Mouse (Mus musculus) forebrain, embryonic 15.5 days (tissue): ENCODE results near the gene Kcnk18. TPM values are rescaled to one million over a fixed set of nuclear protein-coding genes. Genes with fewer than 3 reads are reported as not detected.

Experiments used
- ATAC-seq: fragments of 200-750 bp; cut with Nextera tagmentation; replicated peaks from 2 replicates; pipeline ENCODE4 v1.8.0; 2017; ENCODE audit warnings: mild to moderate bottlenecking, moderate TSS enrichment, moderate library complexity
- H3K27ac ChIP-seq: fragments of 300-500 bp; sonication (generic); replicated peaks from 2 replicates; pipeline ENCODE4 v1.5.1; 2015; ENCODE audit warnings: mild to moderate bottlenecking, inconsistent platforms
- H3K27me3 ChIP-seq: fragments of 300-500 bp; sonication (generic); 2 replicates; pipeline ENCODE4 v1.6.1; 2015; ENCODE audit warnings: inconsistent platforms
- H3K36me3 ChIP-seq: fragments of 300-500 bp; sonication (generic); 2 replicates; pipeline ENCODE4 v1.6.1; 2015; ENCODE audit warnings: mild to moderate bottlenecking, inconsistent platforms
- H3K4me1 ChIP-seq: fragments of 300-500 bp; sonication (generic); 2 replicates; pipeline ENCODE4 v1.6.1; 2015; ENCODE audit warnings: inconsistent platforms
- H3K4me2 ChIP-seq: fragments of 300-500 bp; sonication (generic); replicated peaks from 2 replicates; pipeline ENCODE4 v1.6.1; 2015; ENCODE audit warnings: mild to moderate bottlenecking, inconsistent platforms
- H3K4me3 ChIP-seq: fragments of 300-500 bp; sonication (generic); 2 replicates; pipeline ENCODE4 v1.5.1; 2015; ENCODE audit warnings: mild to moderate bottlenecking, inconsistent platforms
- H3K9ac ChIP-seq: fragments of 300-500 bp; sonication (generic); replicated peaks from 2 replicates; pipeline ENCODE4 v1.6.1; 2015; ENCODE audit warnings: mild to moderate bottlenecking, inconsistent platforms
- H3K9me3 ChIP-seq: fragments of 300-500 bp; sonication (generic); 2 replicates; pipeline ENCODE4 v1.6.1; 2016; ENCODE audit warnings: inconsistent platforms
- WGBS: fragments of 180-500 bp; shearing (Covaris S2); methylation state at CpG from one replicate; pipeline ENCODE4 v1.1.7; 2015; ENCODE audit warnings: mixed read lengths; 5-methylcytosine and 5-hydroxymethylcytosine counted together
- polyA plus RNA-seq: library from polyadenylated mRNA; unstranded; fragments of >200 nt; fragmentation: Nextera tagmentation; extraction: Ambion mirVana; gene quantifications from 2 replicates; pipeline ENCODE4 v1.2.1, GENCODE M21; 2015

The Kcnk18 gene
- polyA plus RNA-seq, 1 experiment from 2014 or later: not detected

DNA sequence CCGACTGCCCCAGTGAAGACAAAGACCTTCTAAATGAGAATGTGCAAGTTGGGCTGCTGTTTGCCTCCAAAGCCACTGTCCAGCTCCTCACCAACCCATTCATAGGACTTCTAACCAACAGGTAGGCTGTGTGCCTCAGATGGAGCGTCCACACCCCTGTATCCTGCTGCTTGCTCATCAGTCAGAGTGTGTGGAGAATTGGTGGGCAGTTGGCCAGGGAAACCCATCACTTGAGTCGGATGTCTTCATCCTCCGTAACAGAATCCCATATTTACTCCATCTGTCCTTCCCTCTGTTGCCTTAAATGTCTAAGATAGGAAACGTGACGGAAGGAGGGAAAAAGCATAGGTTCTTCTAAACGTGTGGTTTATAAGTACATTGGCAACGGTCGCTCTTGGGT, 44.2 kb downstream of the Kcnk18 start:
- no peak overlapping the region for H3K9ac ChIP-seq
- H3K27ac ChIP-seq: no peak overlapping the region
- H3K4me3 ChIP-seq: no peak overlapping the region
- WGBS: 81% methylated on average over 9 of the region's 9 CpGs
- no peaks in the 10 kb centered on the region for H3K9me3 ChIP-seq
- H3K4me1 ChIP-seq: peaks cover 53% of the 10 kb centered on the region
- no peaks in the 10 kb centered on the region for H3K27me3 ChIP-seq
- H3K4me2 ChIP-seq: no peak overlapping the region
- no peaks in the 10 kb centered on the region for H3K36me3 ChIP-seq
- no peak for ATAC-seq

DNA sequence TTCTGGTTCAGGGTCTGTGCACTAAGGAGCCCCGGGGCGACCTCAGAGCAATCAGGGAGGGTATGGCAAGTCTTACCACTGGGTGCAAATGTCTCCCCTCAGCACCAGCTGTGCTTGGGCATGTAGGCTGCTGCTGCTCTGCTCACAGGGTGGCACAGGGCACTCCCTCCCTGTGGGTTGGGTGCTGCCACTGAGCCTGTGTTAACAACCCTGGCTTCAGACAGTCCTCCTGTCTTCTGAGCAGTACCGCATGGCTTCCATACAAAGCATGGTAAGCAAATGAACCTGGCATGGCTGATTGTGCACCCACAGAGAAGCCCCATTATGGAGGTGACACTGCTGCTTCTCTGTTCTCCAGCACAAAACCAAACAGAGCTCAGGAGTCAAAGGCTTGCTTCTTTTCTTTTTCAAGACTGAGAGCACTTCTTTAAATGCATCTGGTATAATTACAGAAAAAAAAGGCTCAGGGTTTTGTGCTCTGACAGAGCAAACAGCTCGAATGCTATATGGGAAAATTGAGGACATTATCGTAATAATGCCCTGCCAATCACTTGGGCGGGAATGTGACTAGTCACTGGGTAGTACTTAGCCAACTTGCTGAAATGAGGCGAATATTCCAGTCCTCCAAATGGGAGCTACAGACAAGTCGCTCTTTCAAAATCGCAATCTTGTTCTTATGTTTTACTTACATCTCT, 46.0 kb downstream of the Kcnk18 start:
- 32% methylated on average over 9 of the region's 9 CpGs for WGBS
- peak overlapping the region; percentile 86 for H3K27ac ChIP-seq
- H3K4me2 ChIP-seq: peak overlapping the region; percentile 12; the same call in 1 of the 2 replicates
- no peaks in the 10 kb centered on the region for H3K27me3 ChIP-seq
- peaks cover 53% of the 10 kb centered on the region for H3K4me1 ChIP-seq
- no peaks in the 10 kb centered on the region for H3K9me3 ChIP-seq
- no peaks in the 10 kb centered on the region for H3K36me3 ChIP-seq
- H3K9ac ChIP-seq: peak overlapping the region; percentile 11; the same call in 1 of the 2 replicates
- peak; percentile 77 for ATAC-seq
- no peak overlapping the region for H3K4me3 ChIP-seq

DNA sequence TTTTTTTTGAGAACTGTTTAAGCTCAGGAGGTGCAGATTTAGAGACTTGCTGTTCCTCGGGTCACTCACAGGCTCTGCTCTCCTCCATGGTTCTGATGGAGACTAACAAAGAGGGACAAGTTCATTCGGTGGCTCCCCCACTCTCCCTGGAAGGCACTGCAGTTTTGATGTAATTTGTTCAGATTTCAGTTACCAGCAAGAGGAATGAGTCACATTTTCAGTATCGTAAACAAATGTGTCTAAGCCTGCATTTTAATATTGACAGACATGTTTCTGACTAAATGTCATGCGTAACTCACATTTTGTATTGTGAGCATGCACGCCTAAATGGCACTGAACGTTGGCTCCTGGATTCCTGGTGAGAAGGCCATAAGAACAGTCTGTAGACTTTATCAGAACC, 46.9 kb downstream of the Kcnk18 start:
- WGBS: 34% methylated on average over 6 of the region's 6 CpGs
- ATAC-seq: no peak
- Histone ChIP-seq H3K36me3 (no peaks in the 10 kb centered on the region), H3K27me3 (no peaks in the 10 kb centered on the region), H3K4me3 (no peak overlapping the region), H3K9ac (no peak overlapping the region), H3K9me3 (no peaks in the 10 kb centered on the region), H3K4me2 (no peak overlapping the region), H3K27ac (peak overlapping the region; percentile 86), H3K4me1 (peaks cover 48% of the 10 kb centered on the region)

DNA sequence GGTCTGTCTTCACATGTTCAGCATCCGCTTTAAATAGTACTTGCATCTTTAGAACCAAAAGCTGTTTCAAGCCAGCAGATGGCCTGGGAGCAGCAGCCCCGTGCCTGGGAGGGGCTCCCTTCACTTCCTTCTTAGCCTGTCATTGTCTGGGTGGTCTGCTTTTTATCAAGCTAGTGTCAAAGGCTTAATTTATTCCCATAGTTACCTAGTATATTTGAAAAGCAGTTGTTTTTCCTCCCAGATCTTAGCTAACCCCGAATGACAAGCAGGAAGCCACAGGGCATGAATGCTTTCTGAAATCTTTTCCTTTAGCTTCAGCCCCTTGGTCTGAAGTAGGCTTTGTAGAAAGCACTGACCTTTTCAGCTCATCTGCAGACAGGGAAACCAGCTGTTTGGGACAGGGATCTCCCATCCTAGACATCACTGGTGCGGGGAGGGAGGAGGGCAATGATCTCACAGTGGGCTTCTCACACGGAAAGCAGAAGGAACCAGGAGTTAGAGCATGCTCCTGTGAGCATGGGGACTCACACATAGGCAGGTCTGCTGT, 48.5 kb downstream of the Kcnk18 start:
- WGBS: 11% methylated on average over 5 of the region's 5 CpGs
- peak overlapping the region; percentile 86 for H3K27ac ChIP-seq
- H3K36me3 ChIP-seq: no peaks in the 10 kb centered on the region
- no peak overlapping the region for H3K4me2 ChIP-seq
- peaks cover 44% of the 10 kb centered on the region for H3K4me1 ChIP-seq
- no peak overlapping the region for H3K4me3 ChIP-seq
- no peak; the same call in 1 of the 2 replicates for ATAC-seq
- H3K27me3 ChIP-seq: no peaks in the 10 kb centered on the region
- H3K9ac ChIP-seq: 0 out of 2 replicates have a peak overlapping the region, but pooled peaks have one; percentile 23
- no peaks in the 10 kb centered on the region for H3K9me3 ChIP-seq

DNA sequence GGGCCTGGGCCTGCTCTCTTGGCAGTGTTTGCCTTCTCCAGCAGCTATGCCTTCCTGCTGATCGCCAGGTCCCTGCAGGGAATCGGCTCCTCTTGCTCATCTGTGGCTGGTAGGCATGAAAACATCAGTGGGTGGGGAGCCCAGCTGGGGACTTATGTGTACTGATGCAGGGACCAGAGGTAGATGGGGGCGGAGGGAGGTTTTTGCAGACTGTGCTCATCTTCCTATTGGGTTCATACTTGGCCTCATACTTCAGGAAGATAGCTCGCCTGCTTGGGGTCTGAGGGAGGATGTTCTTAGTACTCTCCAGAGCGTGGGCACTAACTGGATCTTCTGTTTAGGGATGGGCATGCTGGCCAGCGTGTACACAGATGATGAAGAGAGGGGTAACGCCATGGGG, 54.2 kb downstream of the Kcnk18 start:
- H3K4me3 ChIP-seq: no peak overlapping the region
- no peak overlapping the region for H3K9ac ChIP-seq
- no peaks in the 10 kb centered on the region for H3K4me1 ChIP-seq
- WGBS: 89% methylated on average over 7 of the region's 7 CpGs
- no peak overlapping the region for H3K4me2 ChIP-seq
- H3K27me3 ChIP-seq: no peaks in the 10 kb centered on the region
- H3K9me3 ChIP-seq: no peaks in the 10 kb centered on the region
- H3K36me3 ChIP-seq: no peaks in the 10 kb centered on the region
- ATAC-seq: no peak
- no peak overlapping the region for H3K27ac ChIP-seq

DNA sequence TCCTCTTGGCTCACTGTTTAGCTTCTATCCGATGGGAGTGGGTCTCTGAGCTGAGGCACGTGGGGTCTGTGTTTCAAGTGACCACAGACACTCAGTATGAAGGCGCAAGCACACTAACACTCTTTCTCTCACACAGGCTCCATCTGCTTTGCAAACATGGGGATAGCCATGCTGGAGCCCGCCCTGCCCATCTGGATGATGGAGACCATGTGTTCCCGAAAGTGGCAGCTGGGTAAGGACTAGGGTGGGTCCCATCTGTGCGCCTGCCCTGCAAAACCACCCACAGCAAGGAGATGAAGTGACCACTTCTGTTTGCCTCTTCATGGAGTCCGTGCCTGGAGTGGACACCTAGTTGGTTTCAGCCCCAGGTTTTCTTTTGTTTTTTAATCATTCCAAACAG, 57.3 kb downstream of the Kcnk18 start:
- ATAC-seq: no peak
- H3K4me3 ChIP-seq: no peak overlapping the region
- no peaks in the 10 kb centered on the region for H3K9me3 ChIP-seq
- H3K9ac ChIP-seq: no peak overlapping the region
- H3K36me3 ChIP-seq: peaks cover 3% of the 10 kb centered on the region; the same call in 1 of the 2 replicates
- H3K27ac ChIP-seq: no peak overlapping the region
- no peak overlapping the region for H3K4me2 ChIP-seq
- no peaks in the 10 kb centered on the region for H3K4me1 ChIP-seq
- no peaks in the 10 kb centered on the region for H3K27me3 ChIP-seq
- 82% methylated on average over 7 of the region's 7 CpGs for WGBS

DNA sequence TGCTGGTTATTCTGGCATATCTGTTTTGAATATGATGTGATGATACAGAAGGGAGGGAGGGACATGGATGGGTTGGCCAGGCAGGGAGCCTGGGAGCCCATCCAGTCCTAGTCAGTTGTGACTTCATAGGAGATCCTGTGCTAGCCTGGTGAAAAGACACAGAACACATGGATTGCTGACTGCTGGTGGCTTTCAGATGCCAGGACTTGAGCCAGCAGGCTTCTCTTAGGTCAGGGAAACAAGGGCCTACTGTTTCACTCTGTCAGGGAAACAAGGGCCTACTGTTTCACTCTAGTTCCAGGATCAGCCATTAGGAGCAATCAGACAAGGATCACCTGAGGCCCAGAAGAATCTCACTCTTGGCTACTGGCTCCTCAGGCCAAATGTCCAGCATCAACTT, 61.8 kb downstream of the Kcnk18 start:
- Histone ChIP-seq H3K9ac (no peak overlapping the region), H3K4me1 (no peaks in the 10 kb centered on the region), H3K4me3 (no peak overlapping the region), H3K9me3 (no peaks in the 10 kb centered on the region), H3K4me2 (no peak overlapping the region), H3K27me3 (no peaks in the 10 kb centered on the region), H3K36me3 (peaks cover 3% of the 10 kb centered on the region; the same call in 1 of the 2 replicates), H3K27ac (no peak overlapping the region)
- ATAC-seq: no peak

DNA sequence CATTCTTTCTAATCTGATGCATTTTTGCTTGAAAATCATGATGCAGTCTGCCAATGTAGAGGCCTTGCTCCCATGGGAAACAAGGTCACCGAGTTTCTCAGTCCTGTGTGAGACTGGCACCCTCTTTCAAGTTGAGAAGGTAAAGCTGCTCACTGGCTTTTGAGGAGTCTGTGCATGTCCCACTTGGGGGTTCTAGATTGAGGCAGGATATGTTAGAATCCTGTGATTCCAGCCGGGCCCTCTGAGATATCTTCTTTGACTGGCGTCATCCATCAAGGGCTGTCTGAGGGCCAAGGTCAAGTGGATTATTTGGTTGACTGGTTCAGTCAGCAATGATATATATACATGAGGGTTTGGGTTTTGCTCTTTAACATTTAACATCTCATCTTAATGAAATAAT, 63.0 kb downstream of the Kcnk18 start:
- no peaks in the 10 kb centered on the region for H3K27me3 ChIP-seq
- H3K27ac ChIP-seq: no peak overlapping the region
- H3K9ac ChIP-seq: no peak overlapping the region
- no peak overlapping the region for H3K4me3 ChIP-seq
- no peaks in the 10 kb centered on the region for H3K9me3 ChIP-seq
- H3K4me2 ChIP-seq: no peak overlapping the region
- 93% methylated on average over 3 of the region's 3 CpGs for WGBS
- peaks cover 3% of the 10 kb centered on the region; the same call in 1 of the 2 replicates for H3K36me3 ChIP-seq
- no peak for ATAC-seq
- no peaks in the 10 kb centered on the region for H3K4me1 ChIP-seq

Other genes starting within 250 kb of the Kcnk18 start
- gene Shtn1, start 143.1 kb upstream of the Kcnk18 start, polyA plus RNA-seq: 58.6 and 73.1 TPM in 2 replicates
- gene Vax1, start 49.2 kb upstream of the Kcnk18 start, polyA plus RNA-seq: 5.0 and 5.5 TPM in 2 replicates
- gene Slc18a2, start 41.7 kb downstream of the Kcnk18 start, polyA plus RNA-seq: 24.1 and 25.0 TPM in 2 replicates
- gene Rps12-ps3, start 103.1 kb downstream of the Kcnk18 start, polyA plus RNA-seq: 7.7 and 10.5 TPM in 2 replicates
- 8.7 and 9.2 TPM in 2 replicates for gene Pdzd8, start 126.6 kb downstream of the Kcnk18 start, polyA plus RNA-seq
- 14.7 and 19.9 TPM in 2 replicates for gene Emx2, start 239.2 kb downstream of the Kcnk18 start, polyA plus RNA-seq